In the genomic region with DNA sequence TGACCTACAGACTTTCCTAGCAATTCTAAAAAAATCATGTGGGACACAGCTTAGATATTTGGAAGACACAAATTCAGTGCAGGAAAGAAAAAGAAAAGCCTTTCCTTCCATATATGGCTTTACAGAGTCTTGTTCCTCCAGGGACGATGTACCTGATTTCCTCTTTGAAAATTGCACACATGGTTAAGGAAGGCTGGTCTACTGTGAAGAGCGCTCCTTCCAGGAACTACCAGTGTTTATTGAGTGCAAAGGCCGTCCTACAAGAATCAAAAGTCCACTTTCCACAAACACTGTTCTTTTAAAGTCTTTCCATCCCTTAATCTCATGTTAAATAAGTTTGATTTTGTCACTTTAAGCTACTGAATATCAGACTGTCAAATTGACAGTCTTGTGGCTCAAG, we compare ENCODE assay signal across 8 mouse cellular contexts. TPM values are rescaled to one million over a fixed set of nuclear protein-coding genes. Genes with fewer than 3 reads are reported as not detected.
DNase-seq lines count a peak whose midpoint lies in the region; ATAC-seq and TF ChIP-seq lines count a peak whose summit lies in the region.

No protein-coding gene starts in this region.

- WGBS in lung, embryonic 14.5 days = 35% methylated on average over 3 of the region's 3 CpGs
- WGBS in embryonic facial prominence, embryonic 15.5 days = 50% methylated on average over 3 of the region's 3 CpGs
- WGBS in large intestine, adult 2 months = 11% methylated on average over 3 of the region's 3 CpGs
- 59% methylated on average over 3 of the region's 3 CpGs for WGBS in neural tube, embryonic 15.5 days

- intact Hi-C loops in left cerebral cortex, postnatal 25 days (cut with DNase I) = loop anchor here (5.0 kb wide), 3 partner anchors 90 to 195 kb away; no protein-coding TSS in a partner anchor
- intact Hi-C loops in left cerebral cortex, postnatal 4 days (cut with DNase I) = no loop called here

- no peaks in the 10 kb centered on the region for H3K9me3 ChIP-seq in lung, embryonic 14.5 days (ENCODE audit: low read depth, low read length)
- H3K9me3 ChIP-seq in embryonic facial prominence, embryonic 15.5 days (replicated peaks) = no peaks in the 10 kb centered on the region
- H3K9me3 ChIP-seq in neural tube, embryonic 15.5 days (replicated peaks) = no peaks in the 10 kb centered on the region

- no peak for ATAC-seq in lung, embryonic 14.5 days (ENCODE audit: insufficient read depth)
- ATAC-seq in embryonic facial prominence, embryonic 15.5 days (ENCODE audit: insufficient number of reproducible peaks, low FRiP score, low TSS enrichment, low read depth) = no peak
- ATAC-seq in neural tube, embryonic 15.5 days (ENCODE audit: low FRiP score) = no peak

- no peak for TF ChIP-seq CTCF in lung, embryonic 14.5 days (IDR thresholded peaks at IDR 0.05; ENCODE audit: low read depth)

- peaks cover 17% of the 10 kb centered on the region for H3K4me1 ChIP-seq in lung, embryonic 14.5 days (ENCODE audit: insufficient read depth)
- H3K4me1 ChIP-seq in embryonic facial prominence, embryonic 15.5 days = peaks cover 29% of the 10 kb centered on the region
- H3K4me1 ChIP-seq in neural tube, embryonic 15.5 days = peaks cover 34% of the 10 kb centered on the region

- H3K4me3 ChIP-seq in lung, embryonic 14.5 days (ENCODE audit: low read depth, low read length) = peak overlapping the region; percentile 76
- H3K4me3 ChIP-seq in embryonic facial prominence, embryonic 15.5 days (replicated peaks) = peak overlapping the region; percentile 80
- H3K4me3 ChIP-seq in neural tube, embryonic 15.5 days (replicated peaks) = peak overlapping the region; percentile 67

- DNase-seq in lung, embryonic 14.5 days = no peak
- DNase-seq in lung, postnatal 14 days = no peak
- peak; percentile 71 for DNase-seq in large intestine, adult 2 months (ENCODE audit: low read depth, low spot score)
- DNase-seq in right cerebral cortex, adult 18-20 months = no peak
- no peak for DNase-seq in left cerebral cortex, postnatal 25 days (ENCODE audit: low spot score in 2 of 2)
- no peak for DNase-seq in left cerebral cortex, postnatal 4 days

- peak overlapping the region; percentile 82 for H3K4me2 ChIP-seq in lung, embryonic 14.5 days
- peak overlapping the region; percentile 62 for H3K4me2 ChIP-seq in embryonic facial prominence, embryonic 15.5 days (replicated peaks)
- H3K4me2 ChIP-seq in neural tube, embryonic 15.5 days = peak overlapping the region; percentile 69

- peak overlapping the region; percentile 96 for H3K27ac ChIP-seq in lung, embryonic 14.5 days (ENCODE audit: low read depth)
- H3K27ac ChIP-seq in embryonic facial prominence, embryonic 15.5 days (replicated peaks) = peak overlapping the region; percentile 96
- H3K27ac ChIP-seq in neural tube, embryonic 15.5 days (replicated peaks) = peak overlapping the region; percentile 97

- H3K36me3 ChIP-seq in lung, embryonic 14.5 days (ENCODE audit: insufficient read depth) = no peaks in the 10 kb centered on the region
- H3K36me3 ChIP-seq in embryonic facial prominence, embryonic 15.5 days = no peaks in the 10 kb centered on the region
- H3K36me3 ChIP-seq in neural tube, embryonic 15.5 days = no peaks in the 10 kb centered on the region

- no peaks in the 10 kb centered on the region for H3K27me3 ChIP-seq in lung, embryonic 14.5 days (ENCODE audit: insufficient read depth, low read length)
- no peaks in the 10 kb centered on the region for H3K27me3 ChIP-seq in embryonic facial prominence, embryonic 15.5 days
- H3K27me3 ChIP-seq in neural tube, embryonic 15.5 days (replicated peaks) = no peaks in the 10 kb centered on the region

- peak overlapping the region; percentile 75 for H3K9ac ChIP-seq in lung, embryonic 14.5 days
- H3K9ac ChIP-seq in embryonic facial prominence, embryonic 15.5 days = peak overlapping the region; percentile 55
- H3K9ac ChIP-seq in neural tube, embryonic 15.5 days (replicated peaks) = peak overlapping the region; percentile 70

RNA-seq across cellular contexts. Expression of gene Vps26c, which starts 0.9 kb away (rescaled TPM):
- 54.9 and 63.7 TPM in 2 replicates for polyA plus RNA-seq in lung, embryonic 14.5 days (2014; fragmentation: Nextera tagmentation; extraction: Ambion mirVana)
- 55.8 and 56.1 TPM in 2 replicates for polyA plus RNA-seq in embryonic facial prominence, embryonic 15.5 days (2015; fragmentation: Nextera tagmentation; extraction: Ambion mirVana)
- 33.0 and 37.0 TPM in 2 replicates for polyA plus RNA-seq in large intestine, adult 2 months (2012; rRNA removed)
- 90.0 and 93.4 TPM in 2 replicates for polyA plus RNA-seq in neural tube, embryonic 15.5 days (2015; fragmentation: Nextera tagmentation; extraction: Ambion mirVana)
- total RNA-seq in left cerebral cortex, postnatal 25 days (2021) = 10 to 100 TPM; 29.4 to 33.7 TPM
- total RNA-seq in left cerebral cortex, postnatal 4 days (2021) = 10 to 100 TPM; 43.8 to 50.6 TPM

RNA-seq across cellular contexts. Expression of gene Dyrk1a, which starts 42.3 kb away (rescaled TPM):
- polyA plus RNA-seq in lung, embryonic 14.5 days (2014; fragmentation: Nextera tagmentation; extraction: Ambion mirVana) = 11.2 and 11.8 TPM in 2 replicates
- polyA plus RNA-seq in embryonic facial prominence, embryonic 15.5 days (2015; fragmentation: Nextera tagmentation; extraction: Ambion mirVana) = 9.1 and 9.7 TPM in 2 replicates
- 24.5 and 44.2 TPM in 2 replicates for polyA plus RNA-seq in large intestine, adult 2 months (2012; rRNA removed)
- 8.9 and 9.5 TPM in 2 replicates for polyA plus RNA-seq in neural tube, embryonic 15.5 days (2015; fragmentation: Nextera tagmentation; extraction: Ambion mirVana)
- 10 to 100 TPM; 88.1 to 92.8 TPM for total RNA-seq in left cerebral cortex, postnatal 25 days (2021)
- 100 to 1,000 TPM; 121 to 124 TPM for total RNA-seq in left cerebral cortex, postnatal 4 days (2021)
